Mouse (Mus musculus) ovary, postnatal 36 days (tissue): ENCODE measurements around the gene Lats2.
"Not testable (repeated sequence)": the region's sequence is repeated elsewhere in the genome, so short reads cannot be mapped to it uniquely, and the experiment has no call there.

Source experiments
- DNase-seq: peaks from one replicate; pipeline ENCODE4 v3.0.0; 2022; ENCODE audit warnings: low spot score, mixed read lengths

The Lats2 gene

GRCm38 (mm10) chr14:57758237-57758636 is at the start of gene Lats2:
Gene Lats2 (minus strand): TSS chr14:57758388.
- no peak for DNase-seq

GRCm38 (mm10) chr14:57803731-57804130 is 45.5 kb upstream of the Lats2 start:
- no peak for DNase-seq

- DNase-seq: peak; percentile 96
These were observed 40.1 kb upstream of the Lats2 start, which contains the start of gene Sap18 for GRCm38 (mm10) chr14:57797991-57798931. Gene Sap18 (plus strand): TSS chr14:57798180.

GRCm38 (mm10) chr14:57797551-57797950 is 39.4 kb upstream of the Lats2 start:
- peak; percentile 4 for DNase-seq

GRCm38 (mm10) chr14:57791171-57791570 is 33.0 kb upstream of the Lats2 start:
- DNase-seq: no peak

GRCm38 (mm10) chr14:57789759-57790158 is 31.6 kb upstream of the Lats2 start:
- DNase-seq: no peak

- DNase-seq: no peak
These were observed 31.1 kb upstream of the Lats2 start for GRCm38 (mm10) chr14:57789311-57789710.

- DNase-seq: no peak
These were observed 29.2 kb upstream of the Lats2 start for GRCm38 (mm10) chr14:57787406-57787805.

- DNase-seq: no peak
These were observed 14.1 kb upstream of the Lats2 start for GRCm38 (mm10) chr14:57772157-57772815.

- DNase-seq: no peak
These were observed 10.9 kb upstream of the Lats2 start for GRCm38 (mm10) chr14:57769102-57769501.

- no peak for DNase-seq
These were observed 2.5 kb upstream of the Lats2 start for GRCm38 (mm10) chr14:57760447-57761412.

- no peak for DNase-seq
These were observed 2.1 kb downstream of the Lats2 start for GRCm38 (mm10) chr14:57756094-57756493.

GRCm38 (mm10) chr14:57755661-57756060 is 2.5 kb downstream of the Lats2 start:
- DNase-seq: no peak

GRCm38 (mm10) chr14:57753351-57753992 is 4.7 kb downstream of the Lats2 start:
- no peak for DNase-seq

- not testable (repeated sequence) for DNase-seq
These were observed 7.2 kb downstream of the Lats2 start for GRCm38 (mm10) chr14:57751006-57751405.

GRCm38 (mm10) chr14:57749501-57749900 is 8.7 kb downstream of the Lats2 start:
- DNase-seq: no peak

- peak; percentile 92 for DNase-seq
These were observed 12.0 kb downstream of the Lats2 start, which contains the start of gene Gm49361 for GRCm38 (mm10) chr14:57746001-57746771. Gene Gm49361 (minus strand): TSS chr14:57746103.

- peak; percentile 62 for DNase-seq
These were observed 12.8 kb downstream of the Lats2 start for GRCm38 (mm10) chr14:57745291-57745969.

GRCm38 (mm10) chr14:57744547-57744946 is 13.6 kb downstream of the Lats2 start:
- DNase-seq: no peak

GRCm38 (mm10) chr14:57740651-57741050 is 17.5 kb downstream of the Lats2 start:
- DNase-seq: no peak
